Mouse (Mus musculus): ENCODE data around the gene Commd7. TPM values are rescaled to one million over a fixed set of nuclear protein-coding genes. Genes with fewer than 3 reads are reported as not detected.

The Commd7 gene
- total RNA-seq, 2 experiments from 2014 or later = 21.7 to 25.9 TPM

- no peak for DNase-seq
Observed at GRCm38 (mm10) chr2:153622449-153622848, 10.1 kb downstream of the Commd7 start.

- no peak for DNase-seq
Observed at GRCm38 (mm10) chr2:153618889-153619288, 13.7 kb downstream of the Commd7 start.

GRCm38 (mm10) chr2:153618439-153618838, 14.1 kb downstream of the Commd7 start:
- DNase-seq = no peak

- DNase-seq = no peak
Observed at GRCm38 (mm10) chr2:153616893-153617292, 15.7 kb downstream of the Commd7 start.

- DNase-seq = peak; percentile 42
Observed at GRCm38 (mm10) chr2:153612594-153613281, 19.8 kb downstream of the Commd7 start.

GRCm38 (mm10) chr2:153611743-153612142, 20.8 kb downstream of the Commd7 start:
- no peak for DNase-seq

- DNase-seq = no peak
Observed at GRCm38 (mm10) chr2:153611241-153611630, 21.3 kb downstream of the Commd7 start.

- DNase-seq = peak; percentile 45
Observed at GRCm38 (mm10) chr2:153610426-153611240, 21.9 kb downstream of the Commd7 start.

GRCm38 (mm10) chr2:153609548-153609947, 23.0 kb downstream of the Commd7 start:
- peak; percentile 95 for DNase-seq

- DNase-seq = no peak
Observed at GRCm38 (mm10) chr2:153609058-153609457, 23.5 kb downstream of the Commd7 start.

- no peak for DNase-seq
Observed at GRCm38 (mm10) chr2:153607870-153608515, 24.6 kb downstream of the Commd7 start.

GRCm38 (mm10) chr2:153606421-153606820, 26.2 kb downstream of the Commd7 start:
- no peak for DNase-seq

- DNase-seq = no peak
Observed at GRCm38 (mm10) chr2:153603724-153604123, 28.9 kb downstream of the Commd7 start.

- peak; percentile 67 for DNase-seq
Observed at GRCm38 (mm10) chr2:153600667-153601648, 31.6 kb downstream of the Commd7 start.

- peak; percentile 68 for DNase-seq
Observed at GRCm38 (mm10) chr2:153600021-153600666, 32.4 kb downstream of the Commd7 start.

GRCm38 (mm10) chr2:153597626-153598025, 35.0 kb downstream of the Commd7 start:
- no peak for DNase-seq

GRCm38 (mm10) chr2:153597014-153597413, 35.6 kb downstream of the Commd7 start:
- DNase-seq = no peak

- no peak for DNase-seq
Observed at GRCm38 (mm10) chr2:153594998-153595397, 37.6 kb downstream of the Commd7 start.

GRCm38 (mm10) chr2:153593186-153593585, 39.4 kb downstream of the Commd7 start:
- DNase-seq = peak; percentile 40

GRCm38 (mm10) chr2:153592056-153593014, 40.2 kb downstream of the Commd7 start:
- DNase-seq = no peak

All from heart, postnatal 4 days (tissue).